Mouse (Mus musculus) ES-Bruce4 (cell line): Measurements from ENCODE around the gene Tbc1d7. TPM values are rescaled to one million over a fixed set of nuclear protein-coding genes. Genes with fewer than 3 reads are reported as not detected.
A peak's percentile ranks its signal among the peaks of the same experiment; 100 is the strongest.

Source experiments
- H3K27ac ChIP-seq: 2 replicates; pipeline ENCODE4 v1.5.1; 2012; ENCODE audit warnings: low read length, inconsistent platforms; ENCODE audit not compliant: insufficient read depth
- H3K27me3 ChIP-seq: 2 replicates; pipeline ENCODE4 v1.6.1; 2012; ENCODE audit warnings: mild to moderate bottlenecking, low read length, inconsistent platforms; ENCODE audit not compliant: control insufficient read depth, poor library complexity, insufficient read depth, severe bottlenecking
- H3K36me3 ChIP-seq: 2 replicates; pipeline ENCODE4 v1.6.1; 2012; ENCODE audit warnings: inconsistent platforms, mild to moderate bottlenecking, low read length, moderate library complexity; ENCODE audit not compliant: control insufficient read depth, poor library complexity, insufficient read depth, severe bottlenecking
- H3K4me1 ChIP-seq: one replicate; pipeline ENCODE4 v1.8.1; 2011; ENCODE audit warnings: low read length; ENCODE audit not compliant: control insufficient read depth, insufficient read depth
- H3K4me3 ChIP-seq: 2 replicates; pipeline ENCODE4 v1.5.1; 2011; ENCODE audit warnings: low read depth, mild to moderate bottlenecking, low read length
- H3K9ac ChIP-seq: 2 replicates; pipeline ENCODE4 v1.6.1; 2012; ENCODE audit warnings: low read depth, mild to moderate bottlenecking, inconsistent platforms; ENCODE audit not compliant: poor library complexity, severe bottlenecking
- H3K9me3 ChIP-seq: replicated peaks from 2 replicates; pipeline ENCODE4 v1.6.1; 2012; ENCODE audit warnings: mild to moderate bottlenecking, low read length, inconsistent platforms; ENCODE audit not compliant: control insufficient read depth, poor library complexity, insufficient read depth, severe bottlenecking
- CTCF ChIP-seq: IDR thresholded peaks from one replicate; pipeline ENCODE4 v1.8.1; 2011; ENCODE audit warnings: low read depth, low read length
- EP300 ChIP-seq: IDR thresholded peaks from 2 replicates; pipeline ENCODE4 v1.6.1; 2011; ENCODE audit warnings: low read depth, low read length; ENCODE audit not compliant: insufficient read depth
- POLR2A ChIP-seq: IDR thresholded peaks from one replicate; pipeline ENCODE4 v1.8.1; 2011; ENCODE audit warnings: low read length; ENCODE audit not compliant: insufficient read depth
- polyA plus RNA-seq: library from polyadenylated mRNA; stranded (reverse); fragments of >200 nt; gene quantifications from 2 replicates; pipeline ENCODE4 v1.2.4, GENCODE M21; 2011; ENCODE audit warnings: low read depth; ENCODE audit not compliant: missing spikeins, insufficient read depth, insufficient read length

Tbc1d7 gene
- polyA plus RNA-seq, 1 experiment, result 26.4 TPM

- no peak for TF ChIP-seq CTCF
- no peak for TF ChIP-seq POLR2A
- TF ChIP-seq EP300, result no peak
- Histone ChIP-seq H3K4me3 (no peak overlapping the region), H3K9me3 (no peaks in the 10 kb centered on the region), H3K27me3 (no peaks in the 10 kb centered on the region), H3K27ac (no peak overlapping the region), H3K9ac (no peak overlapping the region), H3K4me1 (no peaks in the 10 kb centered on the region), H3K36me3 (no peaks in the 10 kb centered on the region; the same call in 1 of the 2 replicates)
Observed at GRCm38 (mm10) chr13:43191741-43192192, 20.5 kb upstream of the Tbc1d7 start.

GRCm38 (mm10) chr13:43191290-43191689, 20.0 kb upstream of the Tbc1d7 start:
- H3K4me1 ChIP-seq, result no peaks in the 10 kb centered on the region
- no peak overlapping the region for H3K27ac ChIP-seq
- H3K36me3 ChIP-seq, result no peaks in the 10 kb centered on the region; the same call in 1 of the 2 replicates
- H3K27me3 ChIP-seq, result no peaks in the 10 kb centered on the region
- H3K4me3 ChIP-seq, result no peak overlapping the region
- no peak for TF ChIP-seq CTCF
- no peaks in the 10 kb centered on the region for H3K9me3 ChIP-seq
- H3K9ac ChIP-seq, result no peak overlapping the region

- H3K27ac ChIP-seq, result no peak overlapping the region
- H3K36me3 ChIP-seq, result no peaks in the 10 kb centered on the region; the same call in 1 of the 2 replicates
- H3K4me3 ChIP-seq, result 0 out of 2 replicates have a peak overlapping the region, but pooled peaks have one; percentile 7
- H3K4me1 ChIP-seq, result no peaks in the 10 kb centered on the region
- H3K9me3 ChIP-seq, result 0 out of 2 replicates have a peak, but pooled peaks cover 3% of the 10 kb centered on the region
- no peak for TF ChIP-seq CTCF
- no peak for TF ChIP-seq EP300
- TF ChIP-seq POLR2A, result no peak
- H3K27me3 ChIP-seq, result no peaks in the 10 kb centered on the region
- H3K9ac ChIP-seq, result no peak overlapping the region
Observed at GRCm38 (mm10) chr13:43187736-43188135, 16.4 kb upstream of the Tbc1d7 start.

- Histone ChIP-seq H3K9me3 (0 out of 2 replicates have a peak, but pooled peaks cover 3% of the 10 kb centered on the region), H3K36me3 (no peaks in the 10 kb centered on the region), H3K4me3 (peak overlapping the region; percentile 22), H3K9ac (peak overlapping the region; percentile 24), H3K27me3 (no peaks in the 10 kb centered on the region), H3K4me1 (no peaks in the 10 kb centered on the region), H3K27ac (peak overlapping the region; percentile 87)
- TF ChIP-seq CTCF (no peak), EP300 (0 out of 2 replicates have a peak, but pooled peaks have one; percentile 30)
Observed at GRCm38 (mm10) chr13:43183248-43184055, 12.2 kb upstream of the Tbc1d7 start.

- no peak overlapping the region for H3K4me3 ChIP-seq
- H3K9me3 ChIP-seq, result 0 out of 2 replicates have a peak, but pooled peaks cover 3% of the 10 kb centered on the region
- no peak overlapping the region for H3K9ac ChIP-seq
- TF ChIP-seq EP300, result no peak
- TF ChIP-seq POLR2A, result no peak
- TF ChIP-seq CTCF, result peak; percentile 76
- H3K4me1 ChIP-seq, result no peaks in the 10 kb centered on the region
- no peaks in the 10 kb centered on the region for H3K27me3 ChIP-seq
- no peak overlapping the region for H3K27ac ChIP-seq
- no peaks in the 10 kb centered on the region for H3K36me3 ChIP-seq
Observed at GRCm38 (mm10) chr13:43182465-43183201, 11.3 kb upstream of the Tbc1d7 start.

- TF ChIP-seq CTCF (no peak), EP300 (no peak), POLR2A (peak; percentile 40)
- H3K9ac ChIP-seq, result no peak overlapping the region
- H3K27me3 ChIP-seq, result no peaks in the 10 kb centered on the region
- no peak overlapping the region for H3K27ac ChIP-seq
- 0 out of 2 replicates have a peak, but pooled peaks cover 3% of the 10 kb centered on the region for H3K9me3 ChIP-seq
- no peaks in the 10 kb centered on the region for H3K36me3 ChIP-seq
- peak overlapping the region; percentile 3; the same call in 1 of the 2 replicates for H3K4me3 ChIP-seq
- no peaks in the 10 kb centered on the region for H3K4me1 ChIP-seq
Observed at GRCm38 (mm10) chr13:43181104-43181503, 9.8 kb upstream of the Tbc1d7 start.
